Mouse (Mus musculus) lung, embryonic 14.5 days (tissue): ENCODE results near the gene Lypd6b. TPM values are rescaled to one million over a fixed set of nuclear protein-coding genes. Genes with fewer than 3 reads are reported as not detected.

Experiments used
- ATAC-seq: fragments of 200-750 bp; cut with Nextera tagmentation; 2 replicates; pipeline ENCODE4 v1.8.0; 2017; ENCODE audit warnings: mild to moderate bottlenecking, moderate TSS enrichment, moderate library complexity; ENCODE audit not compliant: insufficient read depth
- DNase-seq: peaks from one replicate; pipeline ENCODE4 v3.0.0-alpha.2; 2015
- H3K27ac ChIP-seq: fragments of 300-500 bp; sonication (generic); 2 replicates; pipeline ENCODE4 v1.5.1; 2014; ENCODE audit warnings: low read depth, mild to moderate bottlenecking, moderate library complexity
- H3K27me3 ChIP-seq: fragments of 300-500 bp; sonication (generic); 2 replicates; pipeline ENCODE4 v1.6.1; 2014; ENCODE audit warnings: low read length, control low read depth; ENCODE audit not compliant: insufficient read depth
- H3K36me3 ChIP-seq: fragments of 300-500 bp; sonication (generic); 2 replicates; pipeline ENCODE4 v1.6.1; 2014; ENCODE audit warnings: control low read depth; ENCODE audit not compliant: insufficient read depth
- H3K4me1 ChIP-seq: fragments of 300-500 bp; sonication (generic); 2 replicates; pipeline ENCODE4 v1.6.1; 2014; ENCODE audit warnings: antibody characterized with exemption, control low read depth; ENCODE audit not compliant: insufficient read depth
- H3K4me2 ChIP-seq: fragments of 300-500 bp; sonication (generic); 2 replicates; pipeline ENCODE4 v1.6.1; 2014; ENCODE audit warnings: mild to moderate bottlenecking
- H3K4me3 ChIP-seq: fragments of 300-500 bp; sonication (generic); 2 replicates; pipeline ENCODE4 v1.5.1; 2014; ENCODE audit warnings: low read depth, low read length
- H3K9ac ChIP-seq: fragments of 300-500 bp; sonication (generic); 2 replicates; pipeline ENCODE4 v1.6.1; 2014
- H3K9me3 ChIP-seq: fragments of 300-500 bp; sonication (generic); 2 replicates; pipeline ENCODE4 v1.6.1; 2016; ENCODE audit warnings: low read depth, low read length, control low read depth
- CTCF ChIP-seq: IDR thresholded peaks from 2 replicates; pipeline ENCODE4 v1.5.1; 2016; ENCODE audit warnings: antibody characterized with exemption, low read depth
- WGBS: fragments of 180-500 bp; shearing (Covaris S2); extraction: QIAGEN DNeasy Blood & Tissue Kit; methylation state at CpG from one replicate; pipeline ENCODE4 v1.1.7; 2014; 5-methylcytosine and 5-hydroxymethylcytosine counted together
- polyA plus RNA-seq: library from polyadenylated mRNA; unstranded; fragments of >200 nt; fragmentation: Nextera tagmentation; extraction: Ambion mirVana; gene quantifications from 2 replicates; pipeline ENCODE4 v1.2.1, GENCODE M21; 2014

Gene Lypd6b
- polyA plus RNA-seq, 1 experiment from 2014 or later, result 1.2 TPM

DNA sequence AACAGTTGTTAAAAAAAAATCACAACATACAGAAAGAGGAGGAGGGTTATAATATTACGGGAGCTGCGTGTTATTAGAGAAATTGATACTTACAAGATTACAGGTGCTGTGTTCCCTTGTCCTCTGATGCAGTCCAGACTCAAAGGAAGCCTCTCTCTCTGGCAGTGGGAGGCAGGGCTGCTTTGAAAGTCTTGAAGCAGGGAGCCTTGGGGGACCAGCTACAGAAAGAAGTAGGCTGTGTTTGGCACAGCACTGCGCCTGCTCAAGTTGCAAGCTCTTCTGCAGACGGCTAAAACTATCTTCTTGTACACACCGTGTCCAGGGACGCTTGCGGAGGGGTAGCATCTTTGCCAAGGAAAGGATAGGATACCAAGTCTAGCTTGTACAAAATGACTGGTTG is 51.1 kb downstream of the Lypd6b start:
- no peaks in the 10 kb centered on the region for H3K36me3 ChIP-seq
- H3K9ac ChIP-seq, result no peak overlapping the region
- H3K4me3 ChIP-seq, result no peak overlapping the region
- no peaks in the 10 kb centered on the region for H3K9me3 ChIP-seq
- DNase-seq, result no peak
- H3K27ac ChIP-seq, result no peak overlapping the region
- no peaks in the 10 kb centered on the region for H3K4me1 ChIP-seq
- H3K27me3 ChIP-seq, result no peaks in the 10 kb centered on the region
- no peak for TF ChIP-seq CTCF
- H3K4me2 ChIP-seq, result no peak overlapping the region
- 58% methylated on average over 7 of the region's 7 CpGs for WGBS
- ATAC-seq, result no peak

DNA sequence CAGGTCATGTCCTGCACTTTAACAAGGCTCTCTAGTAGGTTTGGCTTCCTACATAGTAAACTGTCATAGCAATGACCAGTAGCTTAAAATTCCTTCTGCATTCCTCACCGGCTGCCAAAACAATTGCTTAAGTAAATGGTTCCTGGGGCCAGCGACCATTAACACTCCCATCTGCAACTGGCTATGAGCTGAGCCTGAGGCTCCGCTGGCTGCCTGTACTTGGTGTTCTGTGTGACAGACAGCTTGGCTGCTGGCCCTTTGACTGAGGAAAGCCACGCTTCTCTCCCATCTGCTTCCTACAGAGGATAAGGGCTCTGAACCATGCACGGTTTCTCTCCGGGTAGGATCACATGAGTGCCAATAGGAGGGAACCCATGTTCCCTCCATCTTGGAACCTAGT is 53.1 kb downstream of the Lypd6b start:
- ATAC-seq (peak; percentile 92), DNase-seq (peak; percentile 83)
- no peak for TF ChIP-seq CTCF
- H3K9me3 ChIP-seq, result no peaks in the 10 kb centered on the region
- H3K4me2 ChIP-seq, result no peak overlapping the region
- no peaks in the 10 kb centered on the region for H3K36me3 ChIP-seq
- H3K4me3 ChIP-seq, result no peak overlapping the region
- no peaks in the 10 kb centered on the region for H3K27me3 ChIP-seq
- no peak overlapping the region for H3K9ac ChIP-seq
- H3K4me1 ChIP-seq, result no peaks in the 10 kb centered on the region
- 19% methylated on average over 6 of the region's 6 CpGs for WGBS
- no peak overlapping the region for H3K27ac ChIP-seq

DNA sequence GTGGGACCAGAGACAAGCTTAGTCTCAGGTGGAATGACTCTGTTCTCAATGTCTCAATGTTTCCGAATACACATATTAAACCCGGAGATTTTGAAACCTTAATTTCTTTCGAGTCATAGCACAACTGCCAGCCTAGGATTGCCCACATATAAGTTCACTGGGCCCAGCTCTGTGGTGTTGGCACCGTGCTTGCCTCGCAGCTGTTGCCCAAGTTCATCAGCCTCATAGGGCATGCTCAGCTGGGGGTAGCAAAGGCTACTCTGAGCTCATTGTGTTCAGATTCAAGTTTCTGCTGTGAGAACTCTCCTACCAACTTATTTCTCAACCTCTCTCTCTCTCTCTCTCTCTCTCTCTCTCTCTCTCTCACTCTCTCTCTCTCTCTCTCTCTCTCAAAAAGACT is 53.6 kb downstream of the Lypd6b start:
- WGBS, result 89% methylated on average over 5 of the region's 5 CpGs
- ATAC-seq (no peak), DNase-seq (no peak)
- TF ChIP-seq CTCF, result no peak
- Histone ChIP-seq H3K36me3 (no peaks in the 10 kb centered on the region), H3K27me3 (no peaks in the 10 kb centered on the region), H3K4me3 (no peak overlapping the region), H3K4me1 (no peaks in the 10 kb centered on the region), H3K4me2 (no peak overlapping the region), H3K9ac (no peak overlapping the region), H3K27ac (no peak overlapping the region), H3K9me3 (no peaks in the 10 kb centered on the region)

DNA sequence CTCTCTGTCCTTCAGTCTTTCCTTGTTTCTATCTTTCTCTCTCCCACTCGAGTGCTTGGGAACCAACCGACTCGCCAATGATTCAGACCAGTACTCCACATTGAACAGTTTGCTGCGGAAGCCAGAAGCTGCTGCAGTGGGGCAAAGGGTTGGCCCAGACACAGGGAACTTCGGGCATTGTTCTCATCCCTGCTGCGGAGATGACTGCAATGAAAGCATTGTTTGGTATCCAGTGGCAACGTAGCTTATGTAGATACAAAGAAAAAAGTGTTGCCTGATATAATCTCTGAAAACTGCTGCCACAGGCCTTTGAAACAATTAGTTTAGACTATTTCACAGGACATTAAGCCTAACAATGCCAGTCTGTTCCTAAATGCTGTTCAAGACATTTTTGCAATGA is 57.6 kb downstream of the Lypd6b start:
- no peak overlapping the region for H3K27ac ChIP-seq
- no peak for DNase-seq
- 71% methylated on average over 7 of the region's 7 CpGs for WGBS

DNA sequence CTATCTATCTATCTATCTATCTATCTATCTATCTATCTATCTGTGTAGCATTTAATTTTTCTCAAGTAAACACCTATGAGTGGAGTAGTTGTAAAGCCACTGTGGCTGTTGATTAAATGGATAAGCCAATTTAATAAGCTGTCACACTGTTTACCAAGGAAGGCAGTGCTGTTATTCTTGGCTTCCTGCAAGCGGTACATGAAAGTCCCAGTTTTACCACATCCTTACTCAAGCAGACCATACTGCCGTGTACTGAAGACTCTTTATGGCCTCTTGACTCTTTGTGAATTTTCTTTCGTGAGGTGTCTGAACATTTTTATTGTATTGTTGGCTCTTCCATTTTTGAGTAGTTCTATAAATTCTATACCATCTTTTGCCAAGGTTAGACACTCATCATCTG is 58.6 kb downstream of the Lypd6b start:
- no peaks in the 10 kb centered on the region for H3K4me1 ChIP-seq
- 62% methylated on average over 3 of the region's 3 CpGs for WGBS
- no peak overlapping the region for H3K9ac ChIP-seq
- H3K36me3 ChIP-seq, result no peaks in the 10 kb centered on the region
- no peaks in the 10 kb centered on the region for H3K27me3 ChIP-seq
- DNase-seq (no peak), ATAC-seq (no peak)
- H3K9me3 ChIP-seq, result no peaks in the 10 kb centered on the region
- H3K27ac ChIP-seq, result no peak overlapping the region
- no peak for TF ChIP-seq CTCF
- no peak overlapping the region for H3K4me2 ChIP-seq
- H3K4me3 ChIP-seq, result no peak overlapping the region

More for the DNA sequence above, 57.6 kb downstream of the Lypd6b start:
- H3K4me1 ChIP-seq, result no peaks in the 10 kb centered on the region
- no peak overlapping the region for H3K4me3 ChIP-seq
- TF ChIP-seq CTCF, result no peak
- H3K9ac ChIP-seq, result no peak overlapping the region
- no peaks in the 10 kb centered on the region for H3K36me3 ChIP-seq
- no peaks in the 10 kb centered on the region for H3K9me3 ChIP-seq
- H3K27me3 ChIP-seq, result no peaks in the 10 kb centered on the region
- ATAC-seq, result no peak
- no peak overlapping the region for H3K4me2 ChIP-seq

DNA sequence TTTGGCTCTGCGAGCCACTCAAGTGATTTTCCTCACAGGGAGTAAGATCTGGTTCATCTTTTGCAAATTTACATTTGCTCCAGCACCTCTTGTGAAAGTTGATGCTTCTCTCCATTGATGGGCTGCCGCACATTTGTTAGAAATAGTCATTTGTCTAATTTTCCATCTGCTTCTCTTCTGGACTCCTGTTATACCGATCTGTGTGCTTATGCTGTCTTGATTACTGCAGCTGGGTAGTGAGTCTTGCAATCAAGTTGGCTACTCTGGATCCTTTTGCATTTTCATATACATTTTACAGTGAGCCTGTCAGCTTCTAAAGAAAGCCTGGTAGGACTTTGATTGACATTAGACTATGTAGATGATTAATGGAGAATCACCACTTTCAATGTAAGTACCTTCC is 59.4 kb downstream of the Lypd6b start:
- WGBS, result 80% methylated on average over 3 of the region's 3 CpGs
- Histone ChIP-seq H3K36me3 (no peaks in the 10 kb centered on the region), H3K9me3 (no peaks in the 10 kb centered on the region), H3K4me2 (no peak overlapping the region), H3K27ac (no peak overlapping the region), H3K9ac (no peak overlapping the region), H3K4me1 (no peaks in the 10 kb centered on the region), H3K4me3 (no peak overlapping the region), H3K27me3 (no peaks in the 10 kb centered on the region)
- ATAC-seq, result no peak
- DNase-seq, result no peak
- TF ChIP-seq CTCF, result no peak

DNA sequence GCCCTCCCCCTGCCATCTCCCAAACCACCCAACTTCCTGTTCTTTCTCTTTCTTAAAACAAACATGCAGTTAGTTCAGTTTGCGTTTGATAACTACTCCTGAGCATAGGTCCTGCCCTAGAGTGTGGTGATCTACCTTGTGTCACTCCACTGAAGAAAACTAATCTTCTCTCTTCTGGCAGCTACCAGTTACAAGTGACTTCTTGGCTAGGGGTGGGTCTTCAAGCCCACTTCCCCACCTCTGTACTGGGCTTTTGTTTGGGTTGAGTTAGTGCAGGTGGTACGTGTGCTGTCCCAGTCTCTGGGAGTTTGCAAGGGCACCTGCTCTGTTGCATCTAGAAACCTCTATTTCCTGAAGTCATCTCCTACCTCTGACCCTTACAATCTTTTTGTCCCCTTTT is 60.3 kb downstream of the Lypd6b start:
- ATAC-seq, result no peak
- no peak overlapping the region for H3K4me2 ChIP-seq
- no peak for TF ChIP-seq CTCF
- no peaks in the 10 kb centered on the region for H3K36me3 ChIP-seq
- no peaks in the 10 kb centered on the region for H3K27me3 ChIP-seq
- H3K9ac ChIP-seq, result no peak overlapping the region
- H3K4me3 ChIP-seq, result no peak overlapping the region
- no peaks in the 10 kb centered on the region for H3K9me3 ChIP-seq
- no peaks in the 10 kb centered on the region for H3K4me1 ChIP-seq
- WGBS, result 32% methylated on average over 2 of the region's 2 CpGs
- DNase-seq, result no peak
- no peak overlapping the region for H3K27ac ChIP-seq

DNA sequence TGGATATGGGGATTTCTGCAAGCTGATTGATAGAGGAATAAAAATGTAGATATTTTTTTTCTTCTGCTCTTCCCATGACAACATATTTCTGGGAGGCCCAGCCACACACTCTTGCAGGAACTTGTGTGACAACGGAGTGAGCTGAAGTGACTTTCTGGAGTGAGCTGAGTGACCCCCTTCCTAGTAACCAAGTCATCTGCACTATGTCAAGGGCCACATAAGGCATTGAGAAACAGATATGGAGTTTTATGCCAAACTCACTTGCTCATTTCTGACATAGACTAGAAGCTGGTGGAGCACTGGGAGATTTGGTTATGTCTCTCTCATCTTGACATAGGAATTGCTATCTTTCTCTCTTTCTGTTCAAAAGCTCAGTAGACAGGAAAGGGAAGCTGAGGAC is 62.3 kb downstream of the Lypd6b start:
- Histone ChIP-seq H3K4me2 (no peak overlapping the region), H3K4me1 (no peaks in the 10 kb centered on the region), H3K4me3 (no peak overlapping the region), H3K27me3 (no peaks in the 10 kb centered on the region), H3K27ac (no peak overlapping the region), H3K9ac (no peak overlapping the region), H3K9me3 (no peaks in the 10 kb centered on the region), H3K36me3 (no peaks in the 10 kb centered on the region)
- no peak for TF ChIP-seq CTCF
- WGBS, result 74% methylated on average over 1 of the region's 1 CpGs
- ATAC-seq (no peak), DNase-seq (no peak)
